Mouse (Mus musculus): ENCODE results near the gene Ggn.
"Not testable (repeated sequence)": the region's sequence is repeated elsewhere in the genome, so short reads cannot be mapped to it uniquely, and the experiment has no call there.

The Ggn gene

DNA sequence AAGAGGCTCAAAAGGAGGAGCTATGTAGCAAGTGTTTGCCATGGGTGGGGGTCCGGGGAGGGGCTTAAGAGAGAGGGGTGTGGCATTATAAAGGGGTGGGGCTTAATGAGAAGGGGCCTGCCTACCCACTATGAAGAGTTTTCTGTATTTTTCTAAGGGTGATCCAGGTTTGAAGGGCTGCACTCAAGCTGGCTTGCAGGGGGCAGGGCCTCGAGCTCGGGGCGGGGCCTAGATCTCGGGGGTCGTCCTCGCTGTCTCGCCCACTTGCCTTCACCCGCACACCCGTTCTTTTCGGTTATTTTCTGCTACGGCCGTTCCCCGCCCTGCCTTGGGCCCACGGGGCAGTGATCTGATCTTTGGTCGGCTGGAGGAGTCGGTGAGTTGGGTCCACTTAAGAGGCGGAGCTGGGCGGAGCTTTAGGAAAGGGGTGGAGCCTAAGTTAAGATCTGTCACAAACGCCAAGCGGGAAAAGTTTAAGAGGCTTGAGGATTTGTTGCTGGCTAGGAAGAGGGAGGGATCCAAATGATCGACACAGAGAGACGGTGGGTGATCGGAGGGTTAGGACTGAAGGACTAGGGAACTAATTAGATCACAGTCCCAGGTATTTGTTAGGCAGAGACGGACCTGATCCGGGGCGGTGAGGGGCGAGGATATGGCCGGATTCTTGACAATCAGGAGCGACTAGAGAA, at the start of gene Ggn, which contains the start of gene Spred3:
Gene Ggn (plus strand): TSS at position 145 of the 689 bp plus-strand sequence.
Gene Spred3 (minus strand): TSS at position 346 of the 689 bp plus-strand sequence.
- peak; percentile 77 for DNase-seq (ENCODE audit: low spot score)

DNA sequence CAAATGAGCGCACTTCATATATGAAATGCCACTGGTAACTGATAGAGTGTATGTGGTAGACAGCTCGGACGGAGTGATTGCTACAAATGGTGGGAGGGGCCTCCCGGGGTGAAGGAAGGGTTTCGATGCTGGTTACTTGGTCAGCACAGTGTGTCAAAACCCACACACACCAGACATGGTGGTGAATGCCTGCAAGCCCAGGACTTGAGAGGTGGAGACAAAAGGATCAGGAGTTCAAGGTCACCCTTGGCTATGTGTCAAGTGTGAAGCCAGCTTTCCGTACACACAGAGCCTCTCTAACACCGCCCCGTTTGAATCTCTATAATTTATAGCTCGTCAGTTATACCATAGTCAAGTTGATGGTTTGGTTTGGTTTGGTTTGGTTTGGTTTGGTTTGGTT, 47.2 kb upstream of the Ggn start:
- no peak for DNase-seq (ENCODE audit: low spot score)

DNA sequence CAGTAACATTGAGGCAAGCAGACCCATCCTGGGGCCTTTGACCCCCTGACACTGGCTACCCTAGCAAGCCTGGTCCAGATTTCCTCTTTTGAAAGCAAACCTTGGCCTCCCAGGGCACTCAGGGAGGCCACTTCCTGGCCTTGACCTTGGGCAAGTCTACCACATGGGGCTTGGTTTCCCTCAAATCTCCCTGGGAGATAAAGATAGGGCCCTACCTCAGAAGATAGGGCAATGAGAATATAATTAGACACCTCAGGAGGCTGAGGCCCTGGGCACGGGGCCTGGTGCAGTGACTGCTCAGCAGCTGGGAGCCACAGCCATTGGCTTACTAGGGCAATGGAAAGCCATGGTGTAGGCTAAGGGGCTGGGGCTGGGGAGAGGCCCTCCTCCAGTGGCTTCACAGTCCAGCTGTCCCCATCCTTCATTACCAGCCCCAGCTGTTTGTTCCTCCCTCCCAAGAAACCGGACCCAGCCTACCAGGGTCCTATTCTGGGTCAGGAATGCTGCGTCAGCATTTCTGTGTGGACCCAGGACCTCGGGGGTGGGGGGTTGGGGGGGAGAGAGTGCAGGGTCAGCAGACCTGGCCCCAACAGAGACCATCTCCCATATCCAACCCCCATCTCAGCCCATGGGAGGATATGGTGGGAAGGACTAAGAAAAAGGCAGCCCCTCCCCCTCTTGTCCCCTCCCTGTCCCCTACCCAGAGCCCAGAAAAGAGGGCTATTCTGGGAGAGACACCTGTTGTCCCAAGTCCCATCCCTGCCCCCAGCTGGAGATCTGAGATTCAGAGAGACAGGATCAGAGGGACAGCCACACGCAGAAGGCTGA, 46.3 kb upstream of the Ggn start:
- no peak for DNase-seq (ENCODE audit: low spot score)

DNA sequence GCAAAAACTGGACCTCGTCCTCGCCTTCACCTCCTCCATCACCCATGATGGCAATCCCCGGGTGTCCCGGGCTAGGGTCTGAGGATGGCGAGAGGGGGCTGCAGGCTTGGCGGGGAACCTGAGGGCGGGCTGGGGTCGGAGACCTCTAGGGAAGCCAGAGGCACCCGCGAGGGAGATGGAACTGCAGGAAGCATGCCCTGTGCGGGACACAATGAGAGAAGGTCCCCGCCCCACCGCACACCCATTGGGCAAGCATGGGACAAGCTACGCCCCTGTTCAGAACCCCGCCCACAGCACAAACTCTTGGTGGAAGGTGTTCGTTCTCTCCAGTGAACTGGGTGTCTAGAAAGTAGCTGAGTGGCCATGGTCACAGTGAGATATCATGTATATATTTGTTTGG, 45.0 kb upstream of the Ggn start, which contains the start of gene Ryr1:
Gene Ryr1 (minus strand): TSS at position 210 of the 400 bp plus-strand sequence.
- DNase-seq (ENCODE audit: low spot score) = peak; percentile 62

DNA sequence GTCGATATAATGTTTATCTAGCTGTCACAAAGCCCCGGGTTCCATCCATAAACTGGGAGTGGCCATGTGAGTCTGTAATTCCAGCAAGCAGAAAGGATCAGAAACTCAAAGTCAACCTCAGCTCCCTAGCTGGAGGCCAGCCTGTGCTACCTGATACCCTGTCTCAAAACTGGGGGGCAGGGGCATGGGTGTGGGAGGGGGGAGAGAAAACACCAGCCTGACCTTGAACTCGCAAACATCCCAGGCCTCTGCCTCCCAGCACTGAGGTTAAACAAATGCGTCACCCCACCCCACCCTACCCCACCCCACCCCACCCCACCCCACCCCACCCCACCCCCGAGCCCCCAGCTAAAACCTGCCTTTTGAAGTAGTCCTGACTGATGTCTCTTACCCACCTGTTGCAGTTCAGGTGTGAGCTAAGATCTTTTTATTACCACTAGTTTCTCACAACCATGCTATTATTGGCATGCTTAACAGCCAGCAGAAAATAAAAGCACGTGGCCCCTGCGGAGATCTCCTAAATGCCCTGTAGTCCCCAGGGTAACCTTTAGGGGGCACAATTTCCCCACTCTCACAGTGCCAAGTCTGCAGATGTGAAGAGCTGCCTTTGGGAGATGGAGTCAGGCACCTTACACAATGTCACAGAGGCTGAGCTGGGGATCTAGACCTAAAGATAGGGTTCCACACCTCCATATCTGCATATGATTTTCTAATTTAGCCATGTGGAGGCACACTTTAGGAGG, 43.7 kb upstream of the Ggn start:
- peak; percentile 65 for DNase-seq (ENCODE audit: low spot score)

DNA sequence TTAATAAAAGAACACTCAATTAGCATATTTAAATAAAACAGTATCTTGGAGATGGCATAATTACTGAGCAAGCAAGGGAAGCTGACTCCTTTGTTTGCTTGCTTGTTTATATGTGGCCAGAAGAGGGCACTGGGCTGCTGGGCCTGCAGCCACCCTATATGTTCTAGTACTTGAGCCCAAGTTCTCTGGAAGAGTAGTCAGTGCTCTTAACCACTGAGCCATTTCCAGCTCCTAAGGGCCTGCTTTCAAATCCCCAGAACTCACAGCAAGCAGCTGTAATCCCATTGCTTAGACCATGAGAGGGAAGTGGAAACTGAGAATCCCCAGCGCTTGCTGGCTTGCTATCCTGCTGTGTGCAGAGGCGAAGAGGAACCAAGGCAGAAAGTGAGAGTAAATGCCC, 41.3 kb upstream of the Ggn start:
- no peak for DNase-seq (ENCODE audit: low spot score)

DNA sequence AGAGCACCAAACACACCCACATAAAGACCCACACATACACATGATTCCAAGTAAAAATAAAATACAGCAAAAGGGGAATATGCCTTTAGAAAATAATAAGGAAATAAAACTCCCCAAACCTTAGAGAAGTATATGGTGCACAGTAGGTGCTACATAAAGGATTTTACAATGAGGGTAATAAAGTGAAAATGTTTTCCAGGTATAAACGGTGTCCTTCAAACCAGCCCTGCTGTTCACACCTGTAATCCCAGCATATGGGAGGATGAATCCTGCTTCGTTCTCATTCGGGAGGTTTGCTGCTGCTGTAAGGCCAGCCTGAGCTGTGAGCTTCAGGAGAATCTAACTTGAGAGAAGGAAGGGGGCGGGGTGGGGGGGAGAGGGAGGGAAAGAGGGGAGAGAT, 35.8 kb upstream of the Ggn start:
- no peak for DNase-seq (ENCODE audit: low spot score)

DNA sequence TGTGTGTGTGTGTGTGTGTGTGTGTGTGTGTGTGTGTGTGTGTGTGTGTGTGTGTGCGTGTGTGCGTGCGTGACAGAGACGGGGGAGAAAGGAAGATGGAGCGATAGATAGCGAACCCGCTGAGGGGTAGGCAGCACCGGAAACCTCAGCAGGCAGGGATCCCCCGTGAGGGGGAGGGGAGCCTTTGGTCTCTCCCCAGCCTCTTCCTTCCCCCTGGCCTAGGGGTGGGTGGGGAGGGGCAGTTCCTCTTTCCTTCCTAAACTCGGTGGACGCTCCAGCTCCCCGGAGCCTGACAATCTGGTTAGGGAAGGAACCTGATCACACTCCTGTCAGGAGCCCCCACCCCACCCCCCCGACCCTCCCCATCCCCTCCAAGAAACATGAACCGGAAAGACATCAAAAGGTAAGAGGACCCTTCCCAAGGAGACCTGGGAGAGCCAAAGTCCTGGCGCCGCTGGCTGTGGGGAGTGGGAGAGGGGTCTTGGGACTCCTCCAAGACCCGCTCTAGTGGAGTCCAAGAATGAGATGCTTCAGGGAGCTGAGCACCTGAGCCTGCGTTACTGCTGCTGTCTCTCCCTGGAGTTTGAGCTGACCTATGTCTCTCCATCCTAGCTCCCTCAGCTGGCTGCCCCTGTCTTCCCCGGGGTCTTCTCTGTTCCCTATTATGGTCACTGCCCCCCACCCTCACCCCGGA, 35.2 kb upstream of the Ggn start, which contains the start of gene Rasgrp4:
Gene Rasgrp4 (plus strand): TSS at position 159 of the 694 bp plus-strand sequence.
- no peak for DNase-seq (ENCODE audit: low spot score)

DNA sequence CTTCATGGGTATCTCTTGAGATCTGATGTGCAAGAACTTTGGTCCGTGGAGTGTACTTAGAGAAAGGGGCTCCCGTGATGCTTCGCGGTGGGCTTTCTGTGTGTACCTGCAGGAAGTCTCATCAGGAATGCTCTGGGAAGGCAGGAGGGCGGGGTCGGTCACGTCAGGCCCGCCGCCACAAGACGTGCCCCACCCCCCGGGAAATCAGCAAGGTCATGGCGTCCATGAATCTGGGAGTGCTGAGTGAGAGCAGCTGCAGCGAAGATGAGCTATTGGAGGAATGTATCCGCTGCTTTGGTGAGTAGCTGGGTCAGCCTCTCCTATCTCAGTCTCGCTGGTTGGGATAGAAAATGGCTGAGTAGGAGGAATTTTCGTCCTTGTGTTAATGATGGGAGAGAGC, 32.6 kb upstream of the Ggn start:
- DNase-seq (ENCODE audit: low spot score) = no peak

DNA sequence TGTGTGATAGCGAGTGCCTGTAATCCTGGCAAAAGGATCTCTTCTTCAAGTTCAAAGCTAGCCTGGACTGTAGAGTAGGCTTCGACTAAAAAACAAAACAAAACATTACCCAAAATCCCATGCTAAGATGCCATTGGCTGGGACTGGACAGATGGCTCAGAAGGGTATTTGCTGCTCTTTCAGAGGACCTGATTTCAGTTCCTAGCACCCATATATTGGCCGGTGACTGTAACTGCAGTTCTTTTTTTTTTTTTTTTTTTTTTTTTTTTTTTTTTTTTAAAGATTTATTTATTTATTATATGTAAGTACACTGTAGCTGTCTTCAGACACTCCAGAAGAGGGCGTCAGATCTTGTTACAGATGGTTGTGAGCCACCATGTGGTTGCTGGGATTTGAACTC, 30.8 kb upstream of the Ggn start:
- not testable (repeated sequence) for DNase-seq (ENCODE audit: low spot score)

DNA sequence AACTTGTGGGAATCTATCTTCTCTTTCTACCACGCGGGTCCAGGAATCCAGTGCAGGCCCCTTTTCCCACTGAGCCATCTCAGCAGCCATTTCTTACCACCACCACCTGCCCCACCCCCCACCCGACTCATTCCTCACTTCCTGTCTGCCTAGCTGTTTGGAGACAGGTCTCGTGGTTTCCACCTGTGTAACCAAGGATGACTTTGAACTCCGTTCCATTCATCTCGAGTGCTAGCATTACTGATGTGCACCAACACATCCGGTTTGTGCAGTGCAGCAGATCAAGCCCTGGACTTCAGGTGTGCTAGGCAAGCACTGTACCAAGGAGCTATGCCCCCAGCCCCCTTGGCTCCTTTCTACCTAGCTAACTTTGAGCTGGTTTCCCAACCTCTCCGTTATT, 28.6 kb upstream of the Ggn start:
- DNase-seq (ENCODE audit: low spot score) = no peak

DNA sequence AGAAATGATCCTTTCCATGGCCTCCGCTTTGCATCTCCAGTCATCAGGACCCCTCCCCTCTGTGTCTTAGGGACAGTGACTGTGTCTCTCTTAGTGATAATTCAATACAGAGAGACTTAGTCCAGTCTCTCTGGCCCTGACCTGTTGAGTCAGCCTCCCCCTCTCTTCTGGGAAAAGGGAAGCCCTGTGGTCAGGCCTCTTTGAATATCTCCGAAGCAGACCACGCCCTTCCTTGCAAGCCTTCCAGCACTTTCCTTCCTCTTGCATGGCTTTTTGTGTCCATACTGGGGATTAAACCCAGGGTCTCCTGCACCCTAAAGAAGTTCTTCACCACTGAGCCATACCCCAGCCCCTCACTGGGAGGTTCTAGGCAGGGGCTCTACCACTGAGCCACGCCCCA, 26.0 kb upstream of the Ggn start:
- DNase-seq (ENCODE audit: low spot score) = no peak

DNA sequence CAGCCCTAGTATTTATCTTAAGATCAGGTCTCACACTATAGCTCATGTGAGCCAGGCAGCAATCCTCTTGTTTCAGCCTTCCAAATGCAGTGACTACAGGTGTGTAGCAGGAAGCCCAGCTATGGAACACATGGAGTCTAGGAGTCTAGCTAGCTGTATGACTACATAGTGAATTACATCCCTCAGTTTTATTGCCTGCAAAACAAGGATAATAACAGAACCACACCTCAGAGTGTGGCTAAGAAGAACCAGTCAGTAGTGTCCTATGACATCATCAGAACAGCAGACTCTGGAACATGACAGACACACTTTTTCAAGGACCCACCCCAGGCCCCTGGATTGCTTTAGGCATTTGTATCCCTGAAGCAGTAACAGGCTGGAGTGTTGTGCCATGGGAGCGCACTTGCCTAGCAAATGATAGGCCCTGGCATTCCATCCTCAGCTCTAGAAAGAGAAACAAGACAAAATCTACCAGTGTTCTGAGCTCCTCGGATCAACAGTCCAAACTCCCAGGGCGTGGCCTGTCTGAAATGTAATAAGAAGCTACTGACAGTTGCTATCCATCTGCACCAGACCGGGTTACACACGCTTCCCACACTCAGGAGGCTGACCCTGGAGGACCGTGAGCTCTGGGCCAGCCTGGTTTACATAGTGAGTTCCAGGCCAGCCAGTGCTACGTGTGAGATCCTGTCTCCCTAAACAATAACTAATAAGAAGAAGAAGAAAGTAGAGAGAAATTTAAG, 23.2 kb upstream of the Ggn start:
- DNase-seq (ENCODE audit: low spot score) = no peak

DNA sequence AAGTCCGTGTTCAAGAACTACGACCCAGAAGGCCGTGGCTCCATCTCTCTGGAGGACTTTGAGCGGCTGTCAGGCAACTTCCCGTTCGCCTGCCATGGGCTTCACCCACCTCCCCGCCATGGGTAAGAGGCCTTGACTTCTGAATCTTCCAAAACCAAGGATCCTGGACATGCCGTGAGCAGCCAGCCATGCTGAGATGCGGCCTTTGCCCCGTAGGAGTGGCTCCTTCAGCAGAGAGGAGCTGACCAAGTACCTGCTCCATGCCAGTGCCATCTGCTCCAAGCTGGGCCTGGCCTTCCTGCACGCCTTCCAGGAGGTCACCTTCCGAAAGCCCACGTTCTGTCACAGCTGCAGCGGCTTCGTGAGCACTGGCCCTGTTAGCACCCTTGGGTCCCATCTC, 21.2 kb upstream of the Ggn start:
- no peak for DNase-seq (ENCODE audit: low spot score)

DNA sequence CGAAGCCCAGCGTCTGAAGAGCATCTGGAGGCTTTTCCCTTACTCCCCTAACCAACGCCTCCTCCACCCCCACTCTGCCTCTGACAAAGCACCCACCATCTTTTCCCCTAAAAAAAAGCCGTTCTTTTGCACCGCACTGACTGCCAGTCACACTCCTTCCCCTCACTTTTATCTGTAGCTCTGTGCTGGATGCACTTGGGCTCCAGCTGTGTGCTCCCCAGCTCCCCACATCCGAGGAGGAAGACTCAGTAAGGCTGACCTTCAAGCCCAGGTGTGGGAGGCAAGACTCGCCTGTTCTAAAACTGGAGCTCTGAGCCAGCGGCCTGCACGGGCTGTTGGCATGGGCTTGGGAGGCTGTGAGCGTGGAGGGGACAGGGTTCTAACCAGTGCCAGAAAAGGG, 18.5 kb upstream of the Ggn start:
- no peak for DNase-seq (ENCODE audit: low spot score)

DNA sequence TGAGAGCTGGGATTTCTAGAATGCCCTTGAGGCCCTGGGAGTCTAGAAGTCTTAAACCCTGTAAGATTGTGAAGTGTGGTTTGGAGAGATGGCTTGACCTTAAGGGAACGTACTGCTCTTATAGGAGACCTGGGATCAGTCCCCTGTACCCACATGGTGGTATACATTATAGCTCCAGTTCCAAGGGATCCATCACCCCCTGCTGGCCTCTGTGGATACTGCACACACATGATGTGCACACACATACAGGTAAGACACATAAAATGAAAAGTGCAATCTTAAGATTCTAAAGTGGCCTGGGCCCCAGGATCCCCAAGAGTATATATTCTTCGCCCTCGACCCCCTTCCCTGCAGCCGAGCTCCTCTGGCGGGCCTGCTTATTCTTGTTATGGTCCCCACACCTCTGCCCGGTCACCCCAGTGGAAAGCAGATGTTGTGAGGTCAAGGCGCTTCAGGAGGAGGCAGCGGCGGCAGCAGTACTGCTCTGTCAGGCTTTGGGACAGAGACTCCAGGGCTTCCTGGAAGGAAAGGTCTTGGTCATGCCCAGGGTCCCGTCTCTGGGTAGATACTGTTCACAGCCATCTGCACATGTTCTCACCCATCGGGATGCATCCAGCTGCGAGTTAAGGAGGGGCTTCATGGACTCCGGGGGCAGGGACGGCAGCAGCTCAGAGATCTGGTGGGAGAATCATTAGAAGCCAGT, 15.8 kb upstream of the Ggn start:
- DNase-seq (ENCODE audit: low spot score) = no peak

DNA sequence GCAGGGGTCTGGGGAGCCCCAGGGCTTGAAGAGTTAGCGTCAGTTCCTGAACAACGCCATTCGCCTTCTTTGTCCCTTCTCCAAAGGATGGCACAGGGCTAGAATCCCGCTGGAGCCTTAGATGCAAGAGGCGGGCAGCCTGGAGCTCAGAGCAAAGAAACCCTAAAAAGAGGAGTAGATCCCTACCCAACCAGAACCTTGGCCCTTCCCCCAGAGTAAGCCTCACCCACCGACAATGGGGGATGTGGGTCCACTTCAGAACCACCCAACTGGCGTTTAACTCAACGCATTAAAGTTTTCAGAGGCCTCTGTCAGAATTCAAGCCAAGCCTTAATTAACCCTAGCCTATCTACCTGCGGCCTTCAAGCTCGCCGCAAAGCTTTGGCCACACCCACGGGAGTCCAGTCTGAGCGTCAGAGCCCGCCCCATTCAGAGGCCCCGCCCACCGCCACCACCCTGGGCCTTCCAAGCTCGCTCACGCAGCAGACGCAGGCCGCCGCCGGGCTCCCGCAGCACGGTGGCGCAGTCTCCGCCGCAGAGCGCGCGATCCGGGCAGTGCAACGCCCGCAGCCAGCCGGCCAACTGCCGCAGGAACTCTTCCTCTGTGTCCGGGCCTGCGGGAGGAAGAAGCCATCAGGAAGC, 14.7 kb upstream of the Ggn start:
- DNase-seq (ENCODE audit: low spot score) = peak; percentile 83

DNA sequence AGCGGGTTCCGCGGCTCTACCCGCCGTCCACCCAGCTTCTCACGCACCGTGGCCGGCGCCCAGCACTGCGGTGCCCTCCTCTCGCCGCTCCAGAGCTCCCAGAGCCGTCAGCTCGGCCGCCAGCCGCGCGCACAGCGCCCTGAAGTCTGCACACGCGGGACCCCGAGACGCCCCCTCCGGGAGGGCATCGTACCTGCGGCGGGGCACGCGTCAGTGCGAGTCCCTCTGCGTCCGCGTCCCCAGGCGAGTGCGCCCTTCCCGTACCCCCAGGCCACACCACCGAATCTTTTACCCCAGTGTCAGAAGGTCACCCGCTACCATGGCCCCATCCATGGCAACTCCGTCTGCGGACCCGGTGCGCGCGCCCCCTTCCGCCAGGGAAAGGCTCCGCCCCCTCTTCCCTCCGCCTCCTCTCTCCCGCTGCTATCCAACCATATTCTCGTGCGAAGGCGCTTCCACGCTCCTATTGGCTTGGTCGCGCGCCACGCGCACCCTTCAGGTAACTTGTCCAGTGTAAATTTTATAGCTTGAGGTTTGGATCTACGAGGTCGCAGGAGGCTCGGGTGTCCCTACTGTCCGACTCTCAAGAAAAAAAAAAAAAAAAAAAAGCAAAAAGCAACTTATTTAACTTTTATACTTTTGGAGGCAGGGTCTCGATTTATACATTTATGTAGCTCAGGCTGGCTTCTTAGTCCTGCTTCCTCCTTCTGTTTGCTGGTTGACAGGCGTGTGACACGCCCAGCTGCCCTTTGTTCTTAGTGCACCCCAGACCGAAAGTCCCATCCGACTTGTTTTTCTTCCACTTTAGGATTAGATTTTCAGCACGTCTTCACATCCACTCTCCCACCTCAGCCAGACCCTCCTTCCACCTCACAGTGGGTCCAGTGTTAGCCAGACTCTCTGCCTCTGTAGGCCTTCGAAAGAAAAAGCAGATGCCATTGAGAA, 13.9 kb upstream of the Ggn start, which contains the start of gene Fam98c:
Gene Fam98c (minus strand): TSS at position 397 of the 945 bp plus-strand sequence.
- peak; percentile 68 for DNase-seq (ENCODE audit: low spot score)

DNA sequence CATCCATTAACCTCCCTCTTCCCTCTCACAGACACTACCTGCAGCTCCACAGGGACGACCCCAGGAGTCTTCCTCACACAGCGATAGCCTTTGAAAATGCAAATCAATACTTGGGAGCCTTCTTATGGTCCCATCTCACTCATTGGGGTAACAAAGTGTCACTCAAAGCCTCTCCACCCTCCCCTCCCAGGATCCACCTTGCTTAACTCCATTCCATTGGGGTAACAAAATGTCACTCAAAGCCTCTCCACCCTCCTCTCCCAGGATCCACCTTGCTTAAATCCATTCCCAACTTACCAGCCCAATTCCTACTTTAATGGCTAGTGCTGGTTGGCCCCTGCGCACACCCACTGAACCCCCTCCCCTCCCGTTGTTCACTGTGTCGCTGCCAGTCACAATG, 11.7 kb upstream of the Ggn start:
- no peak for DNase-seq (ENCODE audit: low spot score)
